Comparison of ENCODE assay signal across 8 mouse cellular contexts in the genomic region with DNA sequence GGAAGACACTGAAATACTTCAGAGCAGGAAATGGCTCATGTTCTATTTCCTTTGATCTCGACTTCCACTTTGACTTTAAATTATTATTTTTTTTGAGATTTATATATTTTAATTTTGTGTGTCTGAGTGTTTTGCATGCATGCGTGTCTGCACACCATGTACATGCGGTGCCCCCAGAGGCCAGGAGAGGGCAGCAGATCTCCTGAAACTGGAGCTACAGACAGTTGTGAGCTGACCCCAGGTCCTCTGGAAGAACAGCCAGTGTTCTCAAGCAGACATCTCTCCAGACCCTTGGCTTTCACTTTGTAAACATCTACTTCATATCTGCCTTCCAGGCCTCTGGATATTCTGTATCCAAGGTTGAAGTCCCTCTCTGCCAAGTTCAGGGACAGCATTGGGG. TPM values are rescaled to one million over a fixed set of nuclear protein-coding genes. Genes with fewer than 3 reads are reported as not detected.
A peak's percentile ranks its signal among the peaks of the same experiment; 100 is the strongest.
DNase-seq lines count a peak whose midpoint lies in the region; ATAC-seq and TF ChIP-seq lines count a peak whose summit lies in the region.
"Had no signal": no experiment of that assay in that cellular context is flagged by ENCODE, and none has a peak within 500 bp of the region (broad histone marks: within the 10 kb centered on the region; RNA-seq: fewer than 3 reads in every experiment).

No protein-coding gene starts in this region.

- no peak for TF ChIP-seq EP300 in ES-Bruce4 (IDR thresholded peaks at IDR 0.05; ENCODE audit: insufficient read depth, low read depth, low read length)

- H3K4me1 ChIP-seq in kidney, embryonic 16.5 days (ENCODE audit: insufficient read depth, low read length) = no peaks in the 10 kb centered on the region
- no peaks in the 10 kb centered on the region for H3K4me1 ChIP-seq in ES-Bruce4 (ENCODE audit: control insufficient read depth, insufficient read depth, low read length)
- no peaks in the 10 kb centered on the region for H3K4me1 ChIP-seq in lung, embryonic 14.5 days (ENCODE audit: insufficient read depth)

- no peak for TF ChIP-seq POLR2A in ES-Bruce4 (IDR thresholded peaks at IDR 0.05; ENCODE audit: insufficient read depth, low read length)

- no peak overlapping the region for H3K4me2 ChIP-seq in kidney, embryonic 16.5 days (replicated peaks; ENCODE audit: low read depth, low read length)
- H3K4me2 ChIP-seq in lung, embryonic 14.5 days = no peak overlapping the region
- H3K4me2 ChIP-seq: lung, embryonic 15.5 days had no signal

- 39% methylated on average over 3 of the region's 3 CpGs for WGBS in kidney, embryonic 16.5 days
- WGBS in lung, embryonic 14.5 days = 32% methylated on average over 3 of the region's 3 CpGs

- no peaks in the 10 kb centered on the region for H3K9me3 ChIP-seq in kidney, embryonic 16.5 days (ENCODE audit: low read length)
- H3K9me3 ChIP-seq in ES-Bruce4 (replicated peaks; ENCODE audit: control insufficient read depth, insufficient read depth, low read length, poor library complexity, severe bottlenecking) = no peaks in the 10 kb centered on the region
- no peaks in the 10 kb centered on the region for H3K9me3 ChIP-seq in lung, embryonic 14.5 days (ENCODE audit: low read depth, low read length)
- H3K9me3 ChIP-seq: lung, embryonic 15.5 days had no signal

- ATAC-seq in kidney, embryonic 16.5 days (ENCODE audit: low FRiP score, low TSS enrichment) = no peak
- ATAC-seq in lung, embryonic 14.5 days (ENCODE audit: insufficient read depth) = no peak

- no peaks in the 10 kb centered on the region for H3K36me3 ChIP-seq in kidney, embryonic 16.5 days (ENCODE audit: insufficient read depth, low read length)
- no peaks in the 10 kb centered on the region for H3K36me3 ChIP-seq in ES-Bruce4 (ENCODE audit: control insufficient read depth, insufficient read depth, low read length, poor library complexity, severe bottlenecking)
- no peaks in the 10 kb centered on the region for H3K36me3 ChIP-seq in lung, embryonic 14.5 days (ENCODE audit: insufficient read depth)
- H3K36me3 ChIP-seq: lung, embryonic 15.5 days had no signal

- peak; percentile 68 for TF ChIP-seq CTCF in ES-Bruce4 (IDR thresholded peaks at IDR 0.05; ENCODE audit: low read depth, low read length)
- TF ChIP-seq CTCF in lung, embryonic 14.5 days (IDR thresholded peaks at IDR 0.05; ENCODE audit: low read depth) = peak; percentile 74

- no peak overlapping the region for H3K27ac ChIP-seq in kidney, embryonic 16.5 days (ENCODE audit: low read length)
- no peak overlapping the region for H3K27ac ChIP-seq in ES-Bruce4 (ENCODE audit: insufficient read depth, low read length)
- no peak overlapping the region for H3K27ac ChIP-seq in lung, embryonic 14.5 days (ENCODE audit: low read depth)
- H3K27ac ChIP-seq: lung, embryonic 15.5 days had no signal

- no peak overlapping the region for H3K4me3 ChIP-seq in kidney, embryonic 16.5 days (ENCODE audit: low read length)
- no peak overlapping the region for H3K4me3 ChIP-seq in ES-Bruce4 (ENCODE audit: low read depth, low read length)
- H3K4me3 ChIP-seq in lung, embryonic 14.5 days (ENCODE audit: low read depth, low read length) = no peak overlapping the region
- H3K4me3 ChIP-seq: lung, embryonic 15.5 days had no signal

- H3K9ac ChIP-seq in kidney, embryonic 16.5 days (replicated peaks; ENCODE audit: low read length) = no peak overlapping the region
- no peak overlapping the region for H3K9ac ChIP-seq in ES-Bruce4 (ENCODE audit: low read depth, poor library complexity, severe bottlenecking)
- H3K9ac ChIP-seq in lung, embryonic 14.5 days = no peak overlapping the region
- H3K9ac ChIP-seq: lung, embryonic 15.5 days had no signal

- no peaks in the 10 kb centered on the region for H3K27me3 ChIP-seq in kidney, embryonic 16.5 days (ENCODE audit: insufficient read depth, low read length)
- H3K27me3 ChIP-seq in ES-Bruce4 (ENCODE audit: control insufficient read depth, insufficient read depth, low read length, poor library complexity, severe bottlenecking) = no peaks in the 10 kb centered on the region
- H3K27me3 ChIP-seq in lung, embryonic 14.5 days (ENCODE audit: insufficient read depth, low read length) = no peaks in the 10 kb centered on the region
- H3K27me3 ChIP-seq: lung, embryonic 15.5 days had no signal

- peak; percentile 38 for DNase-seq in kidney, adult 11 months
- DNase-seq in T-cell, adult 2 months (ENCODE audit: low spot score) = peak; percentile 39
- DNase-seq in frontal cortex, postnatal 36 days (ENCODE audit: low spot score in 2 of 2) = peak; percentile 5 to 20
- DNase-seq in lung, embryonic 14.5 days = peak; percentile 84
- DNase-seq in spleen, postnatal 36 days (ENCODE audit: low spot score in 2 of 2) = peak; percentile 25 to 51

RNA-seq across cellular contexts. Expression of a gene that starts 31.4 kb away (rescaled TPM):
- 0.84 and 1.3 TPM in 2 replicates for polyA plus RNA-seq in kidney, embryonic 16.5 days (2015; fragmentation: Nextera tagmentation; extraction: Ambion mirVana)
- polyA plus RNA-seq in ES-Bruce4 (2011; ENCODE audit: insufficient read depth, insufficient read length, low read depth, missing spikeins) = not detected in 2 replicates
- 0.32 and 0.33 TPM in 2 replicates for polyA plus RNA-seq in lung, embryonic 14.5 days (2014; fragmentation: Nextera tagmentation; extraction: Ambion mirVana)

RNA-seq across cellular contexts. Expression of a gene that starts 39.8 kb away (rescaled TPM):
- 2.2 TPM in 2 replicates for polyA plus RNA-seq in kidney, embryonic 16.5 days (2015; fragmentation: Nextera tagmentation; extraction: Ambion mirVana)
- polyA plus RNA-seq in ES-Bruce4 (2011; ENCODE audit: insufficient read depth, insufficient read length, low read depth, missing spikeins) = 0.27 and 0.33 TPM in 2 replicates
- polyA plus RNA-seq in lung, embryonic 14.5 days (2014; fragmentation: Nextera tagmentation; extraction: Ambion mirVana) = 1.8 and 1.9 TPM in 2 replicates

Comparison
In these comparisons a context has a peak if more than half of its experiments do, and no peak if none do; other contexts are left out.
1. DNase-seq: peak in every context shown above with its lines; median percentile 84 in lung, embryonic 14.5 days; 39 in T-cell, adult 2 months; 38 in kidney, adult 11 months; 38 in spleen, postnatal 36 days; 12 in frontal cortex, postnatal 36 days.